In the genomic region with DNA sequence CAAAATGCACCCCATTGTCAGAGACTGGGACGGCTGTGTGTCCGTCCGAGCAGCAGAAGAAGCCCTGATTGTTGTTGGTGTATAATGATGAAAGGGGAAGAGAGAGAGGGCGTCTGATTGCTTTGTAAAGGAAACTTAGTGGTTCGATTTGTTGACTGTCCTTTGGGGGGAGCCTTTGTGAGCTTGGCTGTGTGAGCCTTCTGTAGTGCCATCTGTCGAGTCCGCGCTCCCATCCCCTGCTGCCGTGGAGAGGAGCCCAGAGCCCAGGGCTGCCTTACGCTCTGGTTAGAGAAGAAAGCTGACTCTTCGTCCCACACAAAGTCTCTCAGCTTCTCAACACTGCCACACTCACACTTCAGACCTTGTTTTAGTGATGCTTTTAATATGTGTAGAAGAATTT, we compare ENCODE assay signal across 10 mouse cellular contexts. TPM values are rescaled to one million over a fixed set of nuclear protein-coding genes. Genes with fewer than 3 reads are reported as not detected.
DNase-seq lines count a peak whose midpoint lies in the region; ATAC-seq and TF ChIP-seq lines count a peak whose summit lies in the region.
"Had no signal": no experiment of that assay in that cellular context is flagged by ENCODE, and none has a peak within 500 bp of the region (broad histone marks: within the 10 kb centered on the region; RNA-seq: fewer than 3 reads in every experiment).

No protein-coding gene starts in this region.

- no peaks in the 10 kb centered on the region for H3K9me3 ChIP-seq in forebrain, embryonic 12.5 days
- H3K9me3 ChIP-seq in hindbrain, postnatal 0 days (ENCODE audit: low read length) = no peaks in the 10 kb centered on the region
- no peaks in the 10 kb centered on the region for H3K9me3 ChIP-seq in midbrain, embryonic 11.5 days (ENCODE audit: control insufficient read depth, low read length)
- H3K9me3 ChIP-seq: stomach, embryonic 15.5 days had no signal

- H3K4me1 ChIP-seq in forebrain, embryonic 12.5 days = peaks cover 39% of the 10 kb centered on the region
- peaks cover 6% of the 10 kb centered on the region for H3K4me1 ChIP-seq in hindbrain, postnatal 0 days (ENCODE audit: insufficient read depth, low read length)
- H3K4me1 ChIP-seq in midbrain, embryonic 11.5 days (ENCODE audit: control insufficient read depth, insufficient read depth, low read length) = 0 out of 2 replicates have a peak, but pooled peaks cover 3% of the 10 kb centered on the region

- peak; percentile 68 for ATAC-seq in forebrain, embryonic 12.5 days (ENCODE audit: low FRiP score)
- ATAC-seq in hindbrain, postnatal 0 days = peak; percentile 73
- peak; percentile 61 for ATAC-seq in midbrain, embryonic 11.5 days (ENCODE audit: low FRiP score)
- no peak for ATAC-seq in erythroid progenitor cell, adult 5-6 weeks (replicated peaks; ENCODE audit: low FRiP score, poor library complexity, severe bottlenecking)

- DNase-seq in hindbrain, postnatal 0 days (ENCODE audit: low spot score) = peak; percentile 82
- no peak for DNase-seq in midbrain, embryonic 11.5 days (ENCODE audit: low spot score, missing footprints)
- peak; percentile 82 for DNase-seq in telencephalon, adult 2 months (ENCODE audit: low read depth, low spot score)
- DNase-seq in heart, adult 9 months (ENCODE audit: low spot score in 2 of 2) = no peak
- no peak for DNase-seq in kidney, postnatal 14 days
- DNase-seq: kidney, adult 11 months had no signal

- H3K4me3 ChIP-seq in forebrain, embryonic 12.5 days (replicated peaks) = no peak overlapping the region
- no peak overlapping the region for H3K4me3 ChIP-seq in hindbrain, postnatal 0 days (ENCODE audit: low read length)
- H3K4me3 ChIP-seq in midbrain, embryonic 11.5 days (ENCODE audit: low read depth, low read length) = no peak overlapping the region
- H3K4me3 ChIP-seq: stomach, embryonic 15.5 days had no signal

- H3K27ac ChIP-seq in forebrain, embryonic 12.5 days = peak overlapping the region; percentile 81
- peak overlapping the region; percentile 37 for H3K27ac ChIP-seq in hindbrain, postnatal 0 days
- peak overlapping the region; percentile 67 for H3K27ac ChIP-seq in midbrain, embryonic 11.5 days (ENCODE audit: low read depth, low read length)
- H3K27ac ChIP-seq: macrophage; stomach, embryonic 15.5 days had no signal

- no peak overlapping the region for H3K9ac ChIP-seq in forebrain, embryonic 12.5 days
- no peak overlapping the region for H3K9ac ChIP-seq in hindbrain, postnatal 0 days (replicated peaks; ENCODE audit: low read length)
- H3K9ac ChIP-seq in midbrain, embryonic 11.5 days (ENCODE audit: low read length) = no peak overlapping the region
- H3K9ac ChIP-seq: stomach, embryonic 15.5 days had no signal

- no peaks in the 10 kb centered on the region for H3K27me3 ChIP-seq in forebrain, embryonic 12.5 days
- no peaks in the 10 kb centered on the region for H3K27me3 ChIP-seq in hindbrain, postnatal 0 days (ENCODE audit: insufficient read depth, low read length)
- no peaks in the 10 kb centered on the region for H3K27me3 ChIP-seq in midbrain, embryonic 11.5 days (ENCODE audit: control insufficient read depth, insufficient read depth, low read length)
- H3K27me3 ChIP-seq: stomach, embryonic 15.5 days had no signal

- peak; percentile 39 for TF ChIP-seq CTCF in hindbrain, postnatal 0 days (IDR thresholded peaks at IDR 0.05; ENCODE audit: low read depth)

- WGBS in forebrain, embryonic 12.5 days = 44% methylated on average over 11 of the region's 11 CpGs
- WGBS in hindbrain, postnatal 0 days = 21% methylated on average over 11 of the region's 11 CpGs
- 62% methylated on average over 11 of the region's 11 CpGs for WGBS in midbrain, embryonic 11.5 days

- H3K36me3 ChIP-seq in forebrain, embryonic 12.5 days (replicated peaks) = peaks cover 89% of the 10 kb centered on the region
- peaks cover 24% of the 10 kb centered on the region for H3K36me3 ChIP-seq in hindbrain, postnatal 0 days (ENCODE audit: insufficient read depth, low read length)
- H3K36me3 ChIP-seq in midbrain, embryonic 11.5 days (ENCODE audit: control insufficient read depth, insufficient read depth, low read length) = peaks cover 24% of the 10 kb centered on the region

- no peak overlapping the region for H3K4me2 ChIP-seq in forebrain, embryonic 12.5 days
- no peak overlapping the region for H3K4me2 ChIP-seq in hindbrain, postnatal 0 days (ENCODE audit: low read depth, low read length)
- H3K4me2 ChIP-seq in midbrain, embryonic 11.5 days = no peak overlapping the region
- H3K4me2 ChIP-seq: stomach, embryonic 15.5 days had no signal

RNA-seq across cellular contexts. Expression of gene Trit1, which starts 36.8 kb away (rescaled TPM):
- 29.3 and 29.7 TPM in 2 replicates for polyA plus RNA-seq in forebrain, embryonic 12.5 days (2016; fragmentation: Nextera tagmentation; extraction: Ambion mirVana)
- total RNA-seq in hindbrain, postnatal 0 days (2014; rRNA removed) = 11.1 and 18.5 TPM in 2 replicates
- polyA plus RNA-seq in hindbrain, postnatal 0 days (2015; fragmentation: Nextera tagmentation; extraction: Ambion mirVana) = 17.0 and 18.3 TPM in 2 replicates
- 26.8 and 29.0 TPM in 2 replicates for polyA plus RNA-seq in midbrain, embryonic 11.5 days (2014; fragmentation: Nextera tagmentation; extraction: Ambion mirVana)
- 1.3 and 3.6 TPM in 2 replicates for total RNA-seq in erythroid progenitor cell, adult 5-6 weeks (2015; ENCODE audit: low replicate concordance)
- 6.0 and 9.9 TPM in 2 replicates for total RNA-seq in erythroid progenitor cell, adult 5-6 weeks (2017; ENCODE audit: low replicate concordance)

RNA-seq across cellular contexts. Expression of gene Bmp8b, which starts 51.8 kb away (rescaled TPM):
- 0.17 and 0.24 TPM in 2 replicates for polyA plus RNA-seq in forebrain, embryonic 12.5 days (2016; fragmentation: Nextera tagmentation; extraction: Ambion mirVana)
- total RNA-seq in hindbrain, postnatal 0 days (2014; rRNA removed) = 0.42 and 0.47 TPM in 2 replicates
- 0.29 and 0.43 TPM in 2 replicates for polyA plus RNA-seq in hindbrain, postnatal 0 days (2015; fragmentation: Nextera tagmentation; extraction: Ambion mirVana)
- 0.15 and 0.30 TPM in 2 replicates for polyA plus RNA-seq in midbrain, embryonic 11.5 days (2014; fragmentation: Nextera tagmentation; extraction: Ambion mirVana)
- 2.2 and 6.7 TPM in 2 replicates for total RNA-seq in erythroid progenitor cell, adult 5-6 weeks (2015; ENCODE audit: low replicate concordance)
- 0.77 TPM in 1 of 2 replicates, not detected in the other for total RNA-seq in erythroid progenitor cell, adult 5-6 weeks (2017; ENCODE audit: low replicate concordance)
- polyA plus RNA-seq: macrophage had no signal

RNA-seq across cellular contexts. Expression of gene Mycl, which starts 57.7 kb away (rescaled TPM):
- 84.0 and 84.3 TPM in 2 replicates for polyA plus RNA-seq in forebrain, embryonic 12.5 days (2016; fragmentation: Nextera tagmentation; extraction: Ambion mirVana)
- 67.5 and 79.4 TPM in 2 replicates for total RNA-seq in hindbrain, postnatal 0 days (2014; rRNA removed)
- polyA plus RNA-seq in hindbrain, postnatal 0 days (2015; fragmentation: Nextera tagmentation; extraction: Ambion mirVana) = 34.3 and 34.8 TPM in 2 replicates
- polyA plus RNA-seq in midbrain, embryonic 11.5 days (2014; fragmentation: Nextera tagmentation; extraction: Ambion mirVana) = 106 and 108 TPM in 2 replicates
- not detected in 2 replicates for total RNA-seq in erythroid progenitor cell, adult 5-6 weeks (2015; ENCODE audit: low replicate concordance)
- not detected in 2 replicates for total RNA-seq in erythroid progenitor cell, adult 5-6 weeks (2017; ENCODE audit: low replicate concordance)

Comparison
In these comparisons a context has a peak if more than half of its experiments do, and no peak if none do; other contexts are left out.
1. DNase-seq: peak in hindbrain, postnatal 0 days (single experiment) and telencephalon, adult 2 months (single experiment); none in midbrain, embryonic 11.5 days (single experiment), heart, adult 9 months (0 of 2) and kidney, postnatal 14 days (single experiment).
2. Peak in every context shown above with its lines, with median percentiles within 50 percentile points of each other: H3K27ac ChIP-seq.